Mouse (Mus musculus): ENCODE measurements at regions not wholly inside any gene's neighbourhood (a gene's known extent, or its start where the extent isn't known, plus 50 kb on each side); places are given as distances from the start of the nearest gene placed in this dataset.
A peak's percentile ranks its signal among the peaks of the same experiment; 100 is the strongest.
"Not testable (repeated sequence)": the region's sequence is repeated elsewhere in the genome, so short reads cannot be mapped to it uniquely, and the experiment has no call there.

- no peak for DNase-seq (ENCODE audit: low spot score)
- Histone ChIP-seq H3K27ac (no peak overlapping the region), H3K36me3 (no peaks in the 10 kb centered on the region), H3K4me3 (no peak overlapping the region), H3K27me3 (ENCODE audit: insufficient read depth, poor library complexity, severe bottlenecking) (no peaks in the 10 kb centered on the region), H3K9me3 (no peaks in the 10 kb centered on the region), H3K4me1 (replicated peaks) (peaks cover 4% of the 10 kb centered on the region; the same call in 1 of the 2 replicates)
- 40% methylated on average over 15 of the region's 15 CpGs for WGBS
These were observed 292.8 kb downstream of the Gadd45g start for GRCm38 (mm10) chr13:52139140-52139809.

- no peaks in the 10 kb centered on the region for H3K36me3 ChIP-seq
- no peak overlapping the region for H3K27ac ChIP-seq
- H3K4me1 ChIP-seq (replicated peaks), result peaks cover 4% of the 10 kb centered on the region; the same call in 1 of the 2 replicates
- H3K27me3 ChIP-seq (ENCODE audit: insufficient read depth, poor library complexity, severe bottlenecking), result no peaks in the 10 kb centered on the region
- WGBS, result 75% methylated on average over 6 of the region's 6 CpGs
- H3K4me3 ChIP-seq, result no peak overlapping the region
- no peak for DNase-seq (ENCODE audit: low spot score)
- 0 out of 2 replicates have a peak, but pooled peaks cover 4% of the 10 kb centered on the region for H3K9me3 ChIP-seq
These were observed 293.7 kb downstream of the Gadd45g start for GRCm38 (mm10) chr13:52140221-52140620.

DNA sequence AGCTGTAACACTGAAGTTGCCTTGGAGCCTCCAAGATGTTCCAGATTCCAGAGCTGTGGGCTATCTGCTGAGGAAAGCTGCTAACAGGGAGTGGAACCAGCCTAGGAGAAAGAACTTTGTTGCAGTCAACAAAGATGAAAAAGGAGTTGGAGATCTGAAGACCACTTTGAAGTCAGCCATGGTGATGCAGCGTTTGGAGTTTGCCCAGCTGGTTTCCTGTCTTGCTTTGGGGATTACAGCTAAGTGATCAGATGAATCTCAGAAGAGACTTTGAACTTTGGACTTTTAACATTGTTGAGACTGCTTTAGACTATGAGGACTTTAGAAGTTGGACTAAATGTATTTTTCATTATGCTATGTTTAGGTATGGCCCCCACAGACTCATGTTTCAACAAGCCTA is 297.6 kb downstream of the Gadd45g start:
- 74% methylated on average over 1 of the region's 1 CpGs for WGBS
- not testable (repeated sequence) for H3K9me3 ChIP-seq; H3K36me3 ChIP-seq; H3K4me3 ChIP-seq; H3K27ac ChIP-seq; H3K27me3 ChIP-seq (ENCODE audit: insufficient read depth, poor library complexity, severe bottlenecking); DNase-seq (ENCODE audit: low spot score); H3K4me1 ChIP-seq (replicated peaks)

GRCm38 (mm10) chr13:52145926-52146325 is 299.4 kb downstream of the Gadd45g start:
- H3K36me3 ChIP-seq, result no peaks in the 10 kb centered on the region
- H3K4me1 ChIP-seq (replicated peaks), result no peaks in the 10 kb centered on the region
- H3K4me3 ChIP-seq, result no peak overlapping the region
- 80% methylated on average over 5 of the region's 5 CpGs for WGBS
- H3K27me3 ChIP-seq (ENCODE audit: insufficient read depth, poor library complexity, severe bottlenecking), result no peaks in the 10 kb centered on the region
- no peak for DNase-seq (ENCODE audit: low spot score)
- no peak overlapping the region for H3K27ac ChIP-seq
- H3K9me3 ChIP-seq, result peaks cover 9% of the 10 kb centered on the region

GRCm38 (mm10) chr13:52150281-52150680 is 303.8 kb downstream of the Gadd45g start:
- Histone ChIP-seq H3K36me3 (no peaks in the 10 kb centered on the region), H3K4me3 (no peak overlapping the region), H3K27me3 (ENCODE audit: insufficient read depth, poor library complexity, severe bottlenecking) (no peaks in the 10 kb centered on the region), H3K27ac (no peak overlapping the region), H3K4me1 (replicated peaks) (peaks cover 36% of the 10 kb centered on the region), H3K9me3 (peaks cover 4% of the 10 kb centered on the region)
- no peak for DNase-seq (ENCODE audit: low spot score)
- 82% methylated on average over 8 of the region's 8 CpGs for WGBS

GRCm38 (mm10) chr13:52151777-52152176 is 305.3 kb downstream of the Gadd45g start:
- H3K27me3 ChIP-seq (ENCODE audit: insufficient read depth, poor library complexity, severe bottlenecking), result no peaks in the 10 kb centered on the region
- no peaks in the 10 kb centered on the region for H3K9me3 ChIP-seq
- H3K36me3 ChIP-seq, result no peaks in the 10 kb centered on the region
- no peak for DNase-seq (ENCODE audit: low spot score)
- H3K27ac ChIP-seq, result 0 out of 2 replicates have a peak overlapping the region, but pooled peaks have one; percentile 29
- H3K4me3 ChIP-seq, result no peak overlapping the region
- H3K4me1 ChIP-seq (replicated peaks), result peaks cover 38% of the 10 kb centered on the region
- 81% methylated on average over 11 of the region's 11 CpGs for WGBS

DNA sequence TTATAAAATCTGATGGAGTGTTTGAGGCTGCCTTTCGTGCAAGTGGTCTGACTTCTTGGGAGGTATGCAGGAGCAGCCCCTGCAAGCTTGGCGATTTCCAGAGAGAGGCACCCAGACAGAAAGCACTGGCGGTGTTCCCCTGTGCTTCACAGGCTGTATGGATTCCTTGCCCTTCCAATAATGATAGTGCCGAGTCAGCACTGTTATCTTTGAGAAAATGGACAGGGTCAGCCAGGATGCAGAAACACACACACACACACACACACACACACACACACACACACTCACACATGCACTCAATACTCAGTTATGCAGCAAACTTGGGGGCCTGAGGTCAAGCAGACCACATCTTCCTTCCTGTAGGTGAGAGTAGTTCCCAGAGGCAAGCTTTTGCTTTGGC is 305.7 kb downstream of the Gadd45g start:
- peaks cover 38% of the 10 kb centered on the region for H3K4me1 ChIP-seq (replicated peaks)
- H3K27ac ChIP-seq, result peak overlapping the region; percentile 29; the same call in 1 of the 2 replicates
- no peaks in the 10 kb centered on the region for H3K36me3 ChIP-seq
- no peaks in the 10 kb centered on the region for H3K27me3 ChIP-seq (ENCODE audit: insufficient read depth, poor library complexity, severe bottlenecking)
- no peak for DNase-seq (ENCODE audit: low spot score)
- no peaks in the 10 kb centered on the region for H3K9me3 ChIP-seq
- H3K4me3 ChIP-seq, result no peak overlapping the region
- WGBS, result 64% methylated on average over 4 of the region's 4 CpGs

GRCm38 (mm10) chr13:52153030-52153429 is 306.6 kb downstream of the Gadd45g start:
- H3K9me3 ChIP-seq, result no peaks in the 10 kb centered on the region
- DNase-seq (ENCODE audit: low spot score), result no peak
- H3K4me1 ChIP-seq (replicated peaks), result peaks cover 38% of the 10 kb centered on the region
- H3K36me3 ChIP-seq, result no peaks in the 10 kb centered on the region
- WGBS, result 83% methylated on average over 4 of the region's 4 CpGs
- no peak overlapping the region for H3K27ac ChIP-seq
- no peaks in the 10 kb centered on the region for H3K27me3 ChIP-seq (ENCODE audit: insufficient read depth, poor library complexity, severe bottlenecking)
- no peak overlapping the region for H3K4me3 ChIP-seq

- H3K4me1 ChIP-seq (replicated peaks), result peaks cover 38% of the 10 kb centered on the region
- 67% methylated on average over 4 of the region's 4 CpGs for WGBS
- H3K9me3 ChIP-seq, result no peaks in the 10 kb centered on the region
- H3K36me3 ChIP-seq, result no peaks in the 10 kb centered on the region
- no peaks in the 10 kb centered on the region for H3K27me3 ChIP-seq (ENCODE audit: insufficient read depth, poor library complexity, severe bottlenecking)
- DNase-seq (ENCODE audit: low spot score), result no peak
- H3K27ac ChIP-seq, result no peak overlapping the region
- no peak overlapping the region for H3K4me3 ChIP-seq
These were observed 307.1 kb downstream of the Gadd45g start for GRCm38 (mm10) chr13:52153576-52153975.

GRCm38 (mm10) chr13:52154111-52154843 is 307.8 kb downstream of the Gadd45g start:
- Histone ChIP-seq H3K36me3 (no peaks in the 10 kb centered on the region), H3K27ac (0 out of 2 replicates have a peak overlapping the region, but pooled peaks have one; percentile 30), H3K4me3 (no peak overlapping the region), H3K9me3 (no peaks in the 10 kb centered on the region), H3K27me3 (ENCODE audit: insufficient read depth, poor library complexity, severe bottlenecking) (no peaks in the 10 kb centered on the region), H3K4me1 (replicated peaks) (peaks cover 38% of the 10 kb centered on the region)
- DNase-seq (ENCODE audit: low spot score), result no peak
- 75% methylated on average over 5 of the region's 5 CpGs for WGBS

DNA sequence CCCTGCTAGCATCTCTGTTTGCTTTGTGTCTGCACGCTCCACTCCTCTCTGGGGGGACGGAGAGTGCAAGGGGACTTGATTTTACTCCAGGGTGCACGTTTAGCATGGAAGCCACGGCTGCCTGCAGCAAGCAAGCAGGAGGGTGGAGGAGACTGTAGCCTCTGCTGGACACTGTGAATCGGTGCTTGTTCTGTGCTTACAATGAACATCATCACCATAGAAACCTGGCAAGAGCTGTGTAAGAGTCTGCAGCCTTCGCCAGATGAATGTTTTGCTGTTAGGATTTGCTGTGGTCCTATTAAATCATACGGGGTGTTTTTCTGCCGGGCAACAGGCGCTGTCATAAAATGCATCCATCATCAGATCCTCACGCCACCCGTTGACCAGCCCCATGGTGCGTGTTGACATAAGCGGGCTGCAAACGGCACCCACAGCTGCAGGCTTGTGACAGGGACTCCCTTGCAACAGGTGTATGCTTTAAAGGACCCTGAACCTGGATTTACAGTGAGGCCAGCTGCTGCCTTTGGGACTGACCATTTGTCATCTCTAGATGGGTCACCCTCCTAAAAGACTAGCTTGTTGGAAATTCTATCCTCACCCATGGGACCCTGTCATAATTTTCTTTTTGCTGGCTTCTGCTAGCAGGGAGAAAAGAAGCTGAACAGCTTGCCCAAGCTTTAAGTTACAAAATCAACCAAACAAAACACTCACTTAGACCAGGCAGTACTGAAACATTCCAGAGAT is 308.5 kb downstream of the Gadd45g start:
- Histone ChIP-seq H3K27me3 (ENCODE audit: insufficient read depth, poor library complexity, severe bottlenecking) (no peaks in the 10 kb centered on the region), H3K4me1 (replicated peaks) (peaks cover 38% of the 10 kb centered on the region), H3K27ac (peak overlapping the region; percentile 30; the same call in 1 of the 2 replicates), H3K36me3 (no peaks in the 10 kb centered on the region), H3K4me3 (no peak overlapping the region), H3K9me3 (no peaks in the 10 kb centered on the region)
- DNase-seq (ENCODE audit: low spot score), result peak; percentile 9
- 57% methylated on average over 14 of the region's 14 CpGs for WGBS

- no peaks in the 10 kb centered on the region for H3K27me3 ChIP-seq (ENCODE audit: insufficient read depth, poor library complexity, severe bottlenecking)
- H3K27ac ChIP-seq, result no peak overlapping the region
- no peak overlapping the region for H3K4me3 ChIP-seq
- H3K36me3 ChIP-seq, result no peaks in the 10 kb centered on the region
- H3K4me1 ChIP-seq (replicated peaks), result peaks cover 38% of the 10 kb centered on the region
- no peak for DNase-seq (ENCODE audit: low spot score)
- H3K9me3 ChIP-seq, result no peaks in the 10 kb centered on the region
- WGBS, result 79% methylated on average over 8 of the region's 8 CpGs
These were observed 309.2 kb downstream of the Gadd45g start for GRCm38 (mm10) chr13:52155588-52156086.

Measured in hindbrain, embryonic 10.5 days (tissue).